Mouse (Mus musculus) liver, embryonic 14.5 days (tissue): ENCODE data around the gene Nrxn1.

Source experiments
- CTCF ChIP-seq: IDR thresholded peaks from 2 replicates; pipeline ENCODE4 v1.5.1; 2016; ENCODE audit warnings: antibody characterized with exemption, low read depth, control low read depth
- EP300 ChIP-seq: IDR thresholded peaks from 2 replicates; pipeline ENCODE4 v1.6.1; 2016; ENCODE audit warnings: antibody characterized with exemption, low read depth

GRCm38 (mm10) chr17:90362169-90362568, 730.7 kb downstream of the Nrxn1 start:
- TF ChIP-seq CTCF (no peak), EP300 (no peak)
